Mouse (Mus musculus) heart, adult 2 months (tissue): ENCODE results near the gene Fgf3.

ENCODE experiments used
- CTCF ChIP-seq: fragments of 200-600 bp; IDR thresholded peaks from 2 replicates; pipeline ENCODE4 v1.8.1; 2022; ENCODE audit warnings: antibody characterized with exemption, mild to moderate bottlenecking, moderate library complexity
- EP300 ChIP-seq: fragments of 200-500 bp; IDR thresholded peaks from 2 replicates; pipeline ENCODE4 v1.6.1; 2011; ENCODE audit warnings: low read depth, low read length, control low read depth; ENCODE audit not compliant: insufficient read depth

GRCm38 (mm10) chr7:144796986-144797735, 40.7 kb upstream of the Fgf3 start:
- TF ChIP-seq EP300 (no peak), CTCF (no peak)
